Comparison of ENCODE assay signal across 11 mouse cellular contexts in genomic region chr3:152155296-152155948, GRCm38 (mm10). TPM values are rescaled to one million over a fixed set of nuclear protein-coding genes. Genes with fewer than 3 reads are reported as not detected.
DNase-seq lines count a peak whose midpoint lies in the region; ATAC-seq and TF ChIP-seq lines count a peak whose summit lies in the region.
"Had no signal": no experiment of that assay in that cellular context is flagged by ENCODE, and none has a peak within 500 bp of the region (broad histone marks: within the 10 kb centered on the region; RNA-seq: fewer than 3 reads in every experiment).

No protein-coding gene starts in this region.

- 29% methylated on average over 11 of the region's 11 CpGs for WGBS in hindbrain, postnatal 0 days
- WGBS in hindbrain, embryonic 11.5 days: 53% methylated on average over 11 of the region's 11 CpGs

- H3K9me3 ChIP-seq in hindbrain, postnatal 0 days (ENCODE audit: low read length): no peaks in the 10 kb centered on the region
- no peaks in the 10 kb centered on the region for H3K9me3 ChIP-seq in hindbrain, embryonic 11.5 days (ENCODE audit: control insufficient read depth, low read length)

- H3ac ChIP-seq in C2C12 (ENCODE audit: control insufficient read depth, insufficient read length, low read depth): peak overlapping the region; percentile 52

- DNase-seq in hindbrain, postnatal 0 days (ENCODE audit: low spot score): peak; percentile 38
- DNase-seq in hindbrain, embryonic 11.5 days (ENCODE audit: low spot score): no peak
- peak; percentile 84 for DNase-seq in brain, adult 2 months (ENCODE audit: low read depth, low spot score)
- DNase-seq in right cerebral cortex, adult 18-20 months: peak; percentile 68
- no peak for DNase-seq in retina, postnatal 1 day
- no peak for DNase-seq in heart, adult 18-20 months
- no peak for DNase-seq in lung, postnatal 36 days
- DNase-seq: kidney, adult 8-10 months; thymus, postnatal 25 days had no signal

- H3K4me3 ChIP-seq in hindbrain, postnatal 0 days (ENCODE audit: low read length): no peak overlapping the region
- no peak overlapping the region for H3K4me3 ChIP-seq in hindbrain, embryonic 11.5 days (ENCODE audit: low read depth, low read length)
- no peak overlapping the region for H3K4me3 ChIP-seq in C2C12 (ENCODE audit: insufficient read depth, poor library complexity, severe bottlenecking)

- H3K4me1 ChIP-seq in hindbrain, postnatal 0 days (ENCODE audit: insufficient read depth, low read length): peaks cover 3% of the 10 kb centered on the region; the same call in 1 of the 2 replicates
- no peaks in the 10 kb centered on the region for H3K4me1 ChIP-seq in hindbrain, embryonic 11.5 days (replicated peaks; ENCODE audit: control insufficient read depth, insufficient read depth, low read length)

- no peak for TF ChIP-seq CTCF in hindbrain, postnatal 0 days (IDR thresholded peaks at IDR 0.05; ENCODE audit: low read depth)
- TF ChIP-seq CTCF in C2C12 (IDR thresholded peaks at IDR 0.05; ENCODE audit: control insufficient read depth, insufficient read depth, insufficient read length): no peak

- H3K27ac ChIP-seq in hindbrain, postnatal 0 days: no peak overlapping the region
- H3K27ac ChIP-seq in hindbrain, embryonic 11.5 days (ENCODE audit: low read depth, low read length): no peak overlapping the region

- no peaks in the 10 kb centered on the region for H3K36me3 ChIP-seq in hindbrain, postnatal 0 days (ENCODE audit: insufficient read depth, low read length)
- H3K36me3 ChIP-seq in hindbrain, embryonic 11.5 days (ENCODE audit: control insufficient read depth, insufficient read depth, low read length): no peaks in the 10 kb centered on the region
- H3K36me3 ChIP-seq in C2C12 (ENCODE audit: control insufficient read depth, insufficient read depth): no peaks in the 10 kb centered on the region

- H3K79me3 ChIP-seq in C2C12 (ENCODE audit: low read depth): no peaks in the 10 kb centered on the region

- no peak overlapping the region for H3K4me2 ChIP-seq in hindbrain, postnatal 0 days (ENCODE audit: low read depth, low read length)
- H3K4me2 ChIP-seq in hindbrain, embryonic 11.5 days (replicated peaks; ENCODE audit: low read depth, low read length): no peak overlapping the region

- H3K27me3 ChIP-seq in hindbrain, postnatal 0 days (ENCODE audit: insufficient read depth, low read length): no peaks in the 10 kb centered on the region
- no peaks in the 10 kb centered on the region for H3K27me3 ChIP-seq in hindbrain, embryonic 11.5 days (ENCODE audit: control insufficient read depth, insufficient read depth, low read length)
- no peaks in the 10 kb centered on the region for H3K27me3 ChIP-seq in C2C12 (ENCODE audit: control insufficient read depth, insufficient read depth, insufficient read length)

- ATAC-seq in hindbrain, postnatal 0 days: 0 out of 2 replicates have a peak, but pooled peaks have one; percentile 22
- no peak for ATAC-seq in hindbrain, embryonic 11.5 days (ENCODE audit: low FRiP score)

- H3K79me2 ChIP-seq in C2C12 (ENCODE audit: control insufficient read depth, insufficient read depth): no peaks in the 10 kb centered on the region

- H3K9ac ChIP-seq in hindbrain, postnatal 0 days (replicated peaks; ENCODE audit: low read length): no peak overlapping the region
- H3K9ac ChIP-seq in hindbrain, embryonic 11.5 days (ENCODE audit: low read depth, low read length): no peak overlapping the region

TF ChIP-seq in C2C12, 6 proteins besides CTCF, POLR2A, EP300 and RAD21:
- peak; percentile 41 for TF ChIP-seq MAX (IDR thresholded peaks at IDR 0.05)
- no peak for TF ChIP-seq USF1 (IDR thresholded peaks at IDR 0.05; ENCODE audit: low read depth)
- peak; percentile 75 for TF ChIP-seq FOSL1 (IDR thresholded peaks at IDR 0.05; ENCODE audit: insufficient read depth, low read length, poor library complexity, severe bottlenecking)
- no peak for TF ChIP-seq CEBPB (IDR thresholded peaks at IDR 0.05; ENCODE audit: low read depth)
- TF ChIP-seq MYOD1 (IDR thresholded peaks at IDR 0.05; ENCODE audit: control insufficient read depth, insufficient read length, low read depth): peak; percentile 89
- TF ChIP-seq MYOG (IDR thresholded peaks at IDR 0.05; ENCODE audit: control insufficient read depth, extremely low read depth, insufficient read length): no peak

RNA-seq across cellular contexts. Expression of gene Gipc2, which starts 10.6 kb away (rescaled TPM):
- total RNA-seq in hindbrain, postnatal 0 days (2014; rRNA removed): 3.1 and 6.7 TPM in 2 replicates
- polyA plus RNA-seq in hindbrain, postnatal 0 days (2015; fragmentation: Nextera tagmentation; extraction: Ambion mirVana): 12.8 and 15.6 TPM in 2 replicates
- polyA plus RNA-seq in hindbrain, embryonic 11.5 days (2014; fragmentation: Nextera tagmentation; extraction: Ambion mirVana): 3.1 and 5.0 TPM in 2 replicates
- polyA plus RNA-seq in C2C12 (2012; fragmentation: generic; extraction: Trizol): 1.2 TPM
- total RNA-seq in heart, adult 18-20 months (2021): 1 to 10 TPM; 4.4 to 5.0 TPM
- total RNA-seq: hematopoietic stem cell, adult 5-6 weeks had no signal

RNA-seq across cellular contexts. Expression of gene Dnajb4, which starts 54.7 kb away (rescaled TPM):
- 26.5 and 40.8 TPM in 2 replicates for total RNA-seq in hindbrain, postnatal 0 days (2014; rRNA removed)
- 47.8 and 49.0 TPM in 2 replicates for polyA plus RNA-seq in hindbrain, postnatal 0 days (2015; fragmentation: Nextera tagmentation; extraction: Ambion mirVana)
- 28.9 and 29.1 TPM in 2 replicates for polyA plus RNA-seq in hindbrain, embryonic 11.5 days (2014; fragmentation: Nextera tagmentation; extraction: Ambion mirVana)
- polyA plus RNA-seq in C2C12 (2012; fragmentation: generic; extraction: Trizol): 11.7 TPM
- total RNA-seq in heart, adult 18-20 months (2021): 100 to 1,000 TPM; 118 to 137 TPM

RNA-seq across cellular contexts. Expression of gene Fubp1, which starts 54.8 kb away (rescaled TPM):
- total RNA-seq in hindbrain, postnatal 0 days (2014; rRNA removed): 139 and 148 TPM in 2 replicates
- polyA plus RNA-seq in hindbrain, postnatal 0 days (2015; fragmentation: Nextera tagmentation; extraction: Ambion mirVana): 130 and 139 TPM in 2 replicates
- polyA plus RNA-seq in hindbrain, embryonic 11.5 days (2014; fragmentation: Nextera tagmentation; extraction: Ambion mirVana): 424 and 450 TPM in 2 replicates
- 53.4 TPM for polyA plus RNA-seq in C2C12 (2012; fragmentation: generic; extraction: Trizol)
- 10 to 100 TPM; 51.2 to 52.5 TPM for total RNA-seq in heart, adult 18-20 months (2021)

Comparison
In these comparisons a context has a peak if more than half of its experiments do, and no peak if none do; other contexts are left out.
1. DNase-seq: peak in hindbrain, postnatal 0 days (single experiment), brain, adult 2 months (single experiment) and right cerebral cortex, adult 18-20 months (single experiment); none in hindbrain, embryonic 11.5 days (single experiment), retina, postnatal 1 day (single experiment), heart, adult 18-20 months (0 of 2) and lung, postnatal 36 days (single experiment).